8 mouse cellular contexts compared by ENCODE assay signal in genomic region chr10:18910898-18911297, GRCm38 (mm10).
DNase-seq lines count a peak whose midpoint lies in the region; ATAC-seq lines count a peak whose summit lies in the region.

No protein-coding gene starts in this region.

- no peaks in the 10 kb centered on the region for H3K27me3 ChIP-seq in embryonic facial prominence, embryonic 11.5 days (ENCODE audit: control insufficient read depth, insufficient read depth, low read length)

- H3K9me3 ChIP-seq in embryonic facial prominence, embryonic 11.5 days (replicated peaks; ENCODE audit: control insufficient read depth, low read length): no peaks in the 10 kb centered on the region

- H3K9ac ChIP-seq in embryonic facial prominence, embryonic 11.5 days (replicated peaks; ENCODE audit: low read length): no peak overlapping the region

- no peak overlapping the region for H3K4me3 ChIP-seq in embryonic facial prominence, embryonic 11.5 days (ENCODE audit: low read depth, low read length)

- H3K27ac ChIP-seq in embryonic facial prominence, embryonic 11.5 days (replicated peaks; ENCODE audit: low read depth, low read length): no peak overlapping the region

- H3K4me1 ChIP-seq in embryonic facial prominence, embryonic 11.5 days (ENCODE audit: control insufficient read depth, insufficient read depth, low read length): no peaks in the 10 kb centered on the region

- H3K36me3 ChIP-seq in embryonic facial prominence, embryonic 11.5 days (replicated peaks; ENCODE audit: control insufficient read depth, insufficient read depth, low read depth, low read length): no peaks in the 10 kb centered on the region

- ATAC-seq in embryonic facial prominence, embryonic 11.5 days (replicated peaks; ENCODE audit: insufficient number of reproducible peaks, low FRiP score, low TSS enrichment, low read depth): no peak

- 7% methylated on average over 2 of the region's 2 CpGs for WGBS in embryonic facial prominence, embryonic 11.5 days

- DNase-seq in cerebellum, postnatal 14 days: peak; percentile 22 to 33
- DNase-seq in cerebellum, postnatal 4 days (ENCODE audit: low spot score in 2 of 2): no peak
- peak; percentile 20 to 32 for DNase-seq in right cerebral cortex, adult 2 months (ENCODE audit: low spot score in 2 of 2)
- DNase-seq in right cerebral cortex, postnatal 25 days: no peak
- DNase-seq in embryonic facial prominence, embryonic 11.5 days (ENCODE audit: low spot score): peak; percentile 65
- peak; percentile 37 to 64 for DNase-seq in kidney, postnatal 36 days
- peak; percentile 13 to 32 for DNase-seq in natural killer cell, adult 2 months (ENCODE audit: low spot score in 2 of 2)
- no peak for DNase-seq in urinary bladder, postnatal 25 days (ENCODE audit: low spot score)

- H3K4me2 ChIP-seq in embryonic facial prominence, embryonic 11.5 days (ENCODE audit: low read depth, low read length): no peak overlapping the region

Comparison
In these comparisons a context has a peak if more than half of its experiments do, and no peak if none do; other contexts are left out.
1. DNase-seq: peak in cerebellum, postnatal 14 days (2 of 2), right cerebral cortex, adult 2 months (2 of 2), embryonic facial prominence, embryonic 11.5 days (single experiment), kidney, postnatal 36 days (2 of 2) and natural killer cell, adult 2 months (2 of 2); none in cerebellum, postnatal 4 days (0 of 2), right cerebral cortex, postnatal 25 days (single experiment) and urinary bladder, postnatal 25 days (single experiment).